21 mouse cellular contexts compared by ENCODE assay signal in the genomic region with DNA sequence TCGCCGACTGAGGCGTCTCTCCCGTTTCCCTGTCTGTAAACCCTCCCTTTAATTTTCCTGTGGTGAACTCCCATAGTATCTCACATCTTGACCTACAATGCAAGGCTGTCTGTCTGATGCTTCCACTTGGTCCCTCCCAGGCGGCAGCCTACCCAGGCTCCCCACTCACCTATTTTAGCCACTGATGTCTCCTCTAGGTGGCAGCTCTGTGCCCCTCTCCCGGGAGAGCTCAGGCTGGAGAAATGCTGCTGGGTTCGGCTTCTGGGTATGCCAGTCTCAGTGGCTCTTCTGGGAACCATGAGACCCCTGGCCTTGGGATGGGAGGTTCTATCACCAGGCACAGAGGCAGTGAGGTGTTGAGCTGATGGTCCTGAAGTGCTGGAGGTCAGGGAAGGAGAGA. TPM values are rescaled to one million over a fixed set of nuclear protein-coding genes. Genes with fewer than 3 reads are reported as not detected.
DNase-seq lines count a peak whose midpoint lies in the region; TF ChIP-seq lines count a peak whose summit lies in the region.
"Had no signal": no experiment of that assay in that cellular context is flagged by ENCODE, and none has a peak within 500 bp of the region (broad histone marks: within the 10 kb centered on the region; RNA-seq: fewer than 3 reads in every experiment).

No protein-coding gene starts in this region.

- peak; percentile 28 for TF ChIP-seq CTCF in gastrocnemius, adult 2 months (IDR thresholded peaks at IDR 0.05)
- peak; percentile 17 for TF ChIP-seq CTCF in left cerebral cortex, adult 2 months (IDR thresholded peaks at IDR 0.05)

- H3K27ac ChIP-seq in gastrocnemius, adult 2 months = no peak overlapping the region
- no peak overlapping the region for H3K27ac ChIP-seq in left cerebral cortex, adult 2 months
- H3K27ac ChIP-seq: forebrain, embryonic 12.5 days; heart, embryonic 10.5 days; lung, embryonic 15.5 days had no signal

- no peak overlapping the region for H3K4me3 ChIP-seq in gastrocnemius, adult 2 months
- no peak overlapping the region for H3K4me3 ChIP-seq in left cerebral cortex, adult 2 months
- H3K4me3 ChIP-seq: forebrain, embryonic 12.5 days; heart, embryonic 10.5 days; lung, embryonic 15.5 days had no signal

- DNase-seq in gastrocnemius, adult 2 months = no peak
- DNase-seq in gastrocnemius, adult 8-10 months (ENCODE audit: low spot score in 2 of 2) = no peak
- DNase-seq in left cerebral cortex, adult 2 months (ENCODE audit: extremely low spot score in 1 of 2, low spot score in 2 of 2) = no peak
- DNase-seq in left cerebral cortex, adult 8-10 months (ENCODE audit: low spot score in 2 of 2) = no peak
- DNase-seq in thymus, postnatal 14 days = peak; percentile 56
- DNase-seq in thymus, adult 18-20 months = no peak
- DNase-seq in urinary bladder, adult 18-20 months (ENCODE audit: low spot score in 2 of 2) = no peak
- DNase-seq in Muller cell, postnatal 12 days (ENCODE audit: inconsistent ontology term) = no peak
- DNase-seq: adrenal gland, postnatal 25 days; cerebellum, postnatal 36 days; gastrocnemius, postnatal 10 days; kidney, adult 18-20 months; layer of hippocampus, adult 9-11 months; spleen, adult 18-20 months had no signal

- intact Hi-C loops in gastrocnemius, adult 2 months (cut with DNase I) = no loop called here
- intact Hi-C loops in left cerebral cortex, adult 2 months (cut with DNase I) = no loop called here

RNA-seq across cellular contexts. Expression of a gene that starts 15.2 kb away (rescaled TPM):
- total RNA-seq in gastrocnemius, adult 2 months (2021) = not detected
- total RNA-seq in gastrocnemius, adult 8-10 months (2022) = 1 to 10 TPM in 1 of 4 experiments, not detected in 3; 1.3 TPM
- total RNA-seq in left cerebral cortex, adult 2 months (2021) = not detected
- total RNA-seq in left cerebral cortex, adult 8-10 months (2022) = not detected
- total RNA-seq: ES-E14; hematopoietic stem cell, adult 5-6 weeks; left cerebral cortex, postnatal 36 days; neutrophil, adult 5-6 weeks had no signal

RNA-seq across cellular contexts. Expression of a gene that starts 21.5 kb away (rescaled TPM):
- not detected for total RNA-seq in gastrocnemius, adult 2 months (2021)
- total RNA-seq in gastrocnemius, adult 8-10 months (2022) = not detected
- not detected for total RNA-seq in left cerebral cortex, adult 2 months (2021)
- not detected for total RNA-seq in left cerebral cortex, adult 8-10 months (2022)
- total RNA-seq: ES-E14; gastrocnemius, postnatal 10 days; hematopoietic stem cell, adult 5-6 weeks; left cerebral cortex, postnatal 36 days; neutrophil, adult 5-6 weeks had no signal

RNA-seq across cellular contexts. Expression of a gene that starts 25.7 kb away (rescaled TPM):
- total RNA-seq in gastrocnemius, adult 2 months (2021) = 1 to 10 TPM in 1 of 2 experiments, under 1 TPM in 1; 0.97 to 1.8 TPM
- 1 to 10 TPM in 2 of 4 experiments, under 1 TPM in 2; 0.68 to 1.4 (median 0.96) TPM for total RNA-seq in gastrocnemius, adult 8-10 months (2022)
- total RNA-seq in left cerebral cortex, adult 2 months (2021) = 1 to 10 TPM; 3.4 TPM
- 1 to 10 TPM; 3.6 to 5.3 (median 4.5) TPM for total RNA-seq in left cerebral cortex, adult 8-10 months (2022)

RNA-seq across cellular contexts. Expression of a gene that starts 33.1 kb away (rescaled TPM):
- total RNA-seq in gastrocnemius, adult 2 months (2021) = 1 to 10 TPM in 1 of 2 experiments, not detected in 1; 1.3 TPM
- 1 to 10 TPM in 3 of 4 experiments, not detected in 1; 1.8 to 4.2 (median 2.1) TPM for total RNA-seq in gastrocnemius, adult 8-10 months (2022)
- total RNA-seq in left cerebral cortex, adult 2 months (2021) = not detected
- total RNA-seq in left cerebral cortex, adult 8-10 months (2022) = not detected
- total RNA-seq: ES-E14; left cerebral cortex, postnatal 36 days; neutrophil, adult 5-6 weeks had no signal
